Mouse (Mus musculus) right cerebral cortex, postnatal 14 days (tissue): ENCODE data around the gene Rasal1.

Source experiments
- DNase-seq: peaks from one replicate; pipeline ENCODE4 v3.0.0; 2022

The Rasal1 gene

GRCm38 (mm10) chr5:120622198-120622851 lies 26.3 kb upstream of the Rasal1 start:
- DNase-seq, result no peak

- DNase-seq, result no peak
Observed at GRCm38 (mm10) chr5:120624427-120624826, 24.2 kb upstream of the Rasal1 start.

GRCm38 (mm10) chr5:120626399-120626798 lies 22.2 kb upstream of the Rasal1 start:
- no peak for DNase-seq

- DNase-seq, result no peak
Observed at GRCm38 (mm10) chr5:120627515-120628300, 20.9 kb upstream of the Rasal1 start.

- no peak for DNase-seq
Observed at GRCm38 (mm10) chr5:120628624-120629023, 20.0 kb upstream of the Rasal1 start.

- DNase-seq, result peak; percentile 8
Observed at GRCm38 (mm10) chr5:120631128-120631527, 17.5 kb upstream of the Rasal1 start.

GRCm38 (mm10) chr5:120631892-120632291 lies 16.7 kb upstream of the Rasal1 start:
- no peak for DNase-seq

GRCm38 (mm10) chr5:120634131-120634530 lies 14.5 kb upstream of the Rasal1 start, which contains the start of gene Cfap73:
Gene Cfap73 (minus strand): TSS chr5:120634235.
- no peak for DNase-seq

- no peak for DNase-seq
Observed at GRCm38 (mm10) chr5:120634860-120635259, 13.8 kb upstream of the Rasal1 start.

- no peak for DNase-seq
Observed at GRCm38 (mm10) chr5:120635633-120636032, 13.0 kb upstream of the Rasal1 start.

GRCm38 (mm10) chr5:120640094-120640493 lies 8.5 kb upstream of the Rasal1 start:
- DNase-seq, result no peak

GRCm38 (mm10) chr5:120643365-120644085 lies 5.1 kb upstream of the Rasal1 start:
- no peak for DNase-seq

- no peak for DNase-seq
Observed at GRCm38 (mm10) chr5:120644227-120644626, 4.4 kb upstream of the Rasal1 start.

GRCm38 (mm10) chr5:120645851-120646250 lies 2.8 kb upstream of the Rasal1 start:
- DNase-seq, result no peak

- no peak for DNase-seq
Observed at GRCm38 (mm10) chr5:120647361-120647760, 1.3 kb upstream of the Rasal1 start.

GRCm38 (mm10) chr5:120647814-120648491 lies 659 bp upstream of the Rasal1 start:
- DNase-seq, result no peak

GRCm38 (mm10) chr5:120649374-120649933 lies 842 bp downstream of the Rasal1 start:
- DNase-seq, result peak; percentile 59

- no peak for DNase-seq
Observed at GRCm38 (mm10) chr5:120649938-120650337, 1.3 kb downstream of the Rasal1 start.

- no peak for DNase-seq
Observed at GRCm38 (mm10) chr5:120651230-120651629, 2.6 kb downstream of the Rasal1 start.

- DNase-seq, result peak; percentile 32
Observed at GRCm38 (mm10) chr5:120652915-120653701, 4.5 kb downstream of the Rasal1 start.

GRCm38 (mm10) chr5:120653873-120654272 lies 5.3 kb downstream of the Rasal1 start:
- DNase-seq, result no peak

- DNase-seq, result peak; percentile 29
Observed at GRCm38 (mm10) chr5:120656281-120656751, 7.7 kb downstream of the Rasal1 start.
